Mouse (Mus musculus) hindlimb bud, embryonic 11.5 days (tissue): ENCODE data around the gene Crabp2.

ENCODE experiments used
- DNase-seq: peaks from one replicate; pipeline ENCODE4 v3.0.0-alpha.2; 2012; ENCODE audit warnings: low read depth, low spot score; ENCODE audit errors: extremely low spot score

The Crabp2 gene

GRCm38 (mm10) chr3:87982836-87983601 is 34.6 kb downstream of the Crabp2 start:
- no peak for DNase-seq

GRCm38 (mm10) chr3:87983627-87984026 is 35.2 kb downstream of the Crabp2 start:
- no peak for DNase-seq

- no peak for DNase-seq
Measured at GRCm38 (mm10) chr3:87984094-87984493, 35.6 kb downstream of the Crabp2 start.

- no peak for DNase-seq
Measured at GRCm38 (mm10) chr3:87985505-87986320, 37.2 kb downstream of the Crabp2 start.

- peak; percentile 96 for DNase-seq
Measured at GRCm38 (mm10) chr3:87986868-87987267, 38.4 kb downstream of the Crabp2 start.

GRCm38 (mm10) chr3:87987633-87988032 is 39.2 kb downstream of the Crabp2 start:
- no peak for DNase-seq

GRCm38 (mm10) chr3:87988068-87988467 is 39.6 kb downstream of the Crabp2 start:
- no peak for DNase-seq

GRCm38 (mm10) chr3:87989935-87990334 is 41.5 kb downstream of the Crabp2 start:
- no peak for DNase-seq

GRCm38 (mm10) chr3:87993436-87993835 is 45.0 kb downstream of the Crabp2 start:
- no peak for DNase-seq

GRCm38 (mm10) chr3:87995331-87995730 is 46.9 kb downstream of the Crabp2 start:
- no peak for DNase-seq

- no peak for DNase-seq
Measured at GRCm38 (mm10) chr3:87996401-87996800, 47.9 kb downstream of the Crabp2 start.

GRCm38 (mm10) chr3:87996971-87997614 is 48.6 kb downstream of the Crabp2 start:
- no peak for DNase-seq

GRCm38 (mm10) chr3:87998747-87999146 is 50.3 kb downstream of the Crabp2 start:
- no peak for DNase-seq

- DNase-seq: no peak
Measured at GRCm38 (mm10) chr3:87999243-87999895, 50.9 kb downstream of the Crabp2 start.

GRCm38 (mm10) chr3:88000181-88000580 is 51.7 kb downstream of the Crabp2 start, which contains the start of gene Bcan:
Gene Bcan, minus strand, starts transcription at chr3:88000230.
- no peak for DNase-seq

- DNase-seq: no peak
Measured at GRCm38 (mm10) chr3:88000816-88001595, 52.5 kb downstream of the Crabp2 start.

- no peak for DNase-seq
Measured at GRCm38 (mm10) chr3:88002291-88002976, 54.0 kb downstream of the Crabp2 start.
